Mouse (Mus musculus): ENCODE data around the gene Exosc2.

The Exosc2 gene

GRCm38 (mm10) chr2:31727576-31728277, 57.2 kb downstream of the Exosc2 start:
- no peak for DNase-seq (ENCODE audit: low read depth)

GRCm38 (mm10) chr2:31730640-31731039, 60.1 kb downstream of the Exosc2 start:
- no peak for DNase-seq (ENCODE audit: low read depth)
